Mouse (Mus musculus) lung, postnatal 0 days (tissue): Measurements from ENCODE around the gene Xlr5a.

ENCODE experiments used
- CTCF ChIP-seq: IDR thresholded peaks from 2 replicates; pipeline ENCODE4 v1.5.1; 2016; ENCODE audit warnings: antibody characterized with exemption, mild to moderate bottlenecking
- EP300 ChIP-seq: IDR thresholded peaks from 2 replicates; pipeline ENCODE4 v1.6.1; 2016; ENCODE audit warnings: antibody characterized with exemption, mild to moderate bottlenecking, control low read depth

DNA sequence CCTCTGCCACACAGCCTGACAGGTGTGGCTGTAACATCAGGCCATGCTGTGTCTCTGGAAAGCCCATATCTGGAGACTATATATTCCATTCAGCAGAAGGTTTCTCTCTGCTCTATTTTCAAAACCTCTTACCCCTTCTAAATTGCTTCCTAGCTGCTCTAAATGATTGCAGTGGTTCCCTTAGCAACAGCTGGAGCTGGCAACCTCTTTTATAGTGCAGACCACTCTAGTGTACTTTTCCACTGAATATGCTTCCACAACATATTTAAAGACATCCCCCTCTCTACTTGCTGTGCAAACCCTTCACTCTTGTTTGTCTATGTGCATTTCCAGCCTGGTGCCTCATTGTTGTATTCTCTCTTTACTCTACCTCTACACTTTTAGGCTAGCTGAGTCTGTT lies 40.8 kb upstream of the Xlr5a start:
- TF ChIP-seq CTCF (no peak), EP300 (no peak)
